Mouse (Mus musculus) ES-E14 (cell line): ENCODE results near the gene Foxo3. TPM values are rescaled to one million over a fixed set of nuclear protein-coding genes. Genes with fewer than 3 reads are reported as not detected.

Experiments
- DNase-seq: peaks from one replicate; pipeline ENCODE4 v3.0.0-alpha.2; 2013; ENCODE audit warnings: low read depth, low spot score
- H3K27ac ChIP-seq: 2 replicates; pipeline ENCODE4 v1.5.1; 2012; ENCODE audit warnings: low read depth, mild to moderate bottlenecking, low read length, moderate library complexity, mixed read lengths; ENCODE audit not compliant: poor library complexity, insufficient read depth, severe bottlenecking
- H3K36me3 ChIP-seq: 2 replicates; pipeline ENCODE4 v1.6.1; 2012; ENCODE audit warnings: mild to moderate bottlenecking, low read length, moderate library complexity, mixed read lengths; ENCODE audit not compliant: control insufficient read depth, poor library complexity, insufficient read depth, severe bottlenecking
- H3K4me1 ChIP-seq, 2 experiments: fragments of 150-350 bp in 1 of 2; sonication (generic) in 1 of 2; 2 replicates each; pipeline ENCODE4 v1.6.1; 2012; ENCODE audit warnings: low read length in 2 of 2, mild to moderate bottlenecking in 1 of 2, mixed read lengths in 1 of 2; ENCODE audit not compliant: control insufficient read depth in 2 of 2, insufficient read depth in 2 of 2, poor library complexity in 1 of 2
- H3K4me3 ChIP-seq, 2 experiments: fragments of 150-350 bp in 1 of 2; sonication (generic) in 1 of 2; 2 replicates each; pipeline ENCODE4 v1.5.1; 2012; ENCODE audit warnings: low read length in 2 of 2, low read depth in 1 of 2, mild to moderate bottlenecking in 1 of 2, mixed read lengths in 1 of 2; ENCODE audit not compliant: insufficient read depth in 1 of 2, poor library complexity in 1 of 2, severe bottlenecking in 1 of 2
- H3K9ac ChIP-seq: 2 replicates; pipeline ENCODE4 v1.6.1; 2012; ENCODE audit warnings: low read depth, mild to moderate bottlenecking, low read length, mixed read lengths; ENCODE audit not compliant: poor library complexity, insufficient read depth, severe bottlenecking
- H3K9me3 ChIP-seq: fragments of 150-350 bp; sonication (generic); 2 replicates; pipeline ENCODE4 v1.6.1; 2012; ENCODE audit warnings: low read depth, mild to moderate bottlenecking, low read length; ENCODE audit not compliant: control insufficient read depth, insufficient read depth
- CHD2 ChIP-seq: IDR thresholded peaks from 2 replicates; pipeline ENCODE4 v1.6.1; 2014; ENCODE audit warnings: mild to moderate bottlenecking, low read depth, low read length, inconsistent platforms
- HCFC1 ChIP-seq: IDR thresholded peaks from 2 replicates; pipeline ENCODE4 v1.6.1; 2012; ENCODE audit warnings: low read length, inconsistent platforms, borderline replicate concordance; ENCODE audit not compliant: insufficient read depth
- MAFK ChIP-seq: IDR thresholded peaks from 2 replicates; pipeline ENCODE4 v1.6.1; 2014; ENCODE audit warnings: mild to moderate bottlenecking, low read depth, low read length, inconsistent platforms; ENCODE audit not compliant: insufficient read depth
- ZC3H11A ChIP-seq: IDR thresholded peaks from 2 replicates; pipeline ENCODE4 v1.6.1; 2012; ENCODE audit warnings: low read depth, mild to moderate bottlenecking, inconsistent platforms, low read length, borderline replicate concordance
- ZNF384 ChIP-seq: IDR thresholded peaks from 2 replicates; pipeline ENCODE4 v1.6.1; 2012; ENCODE audit warnings: low read depth, low read length, inconsistent platforms
- in situ Hi-C, 2 experiments: fragments of 600-800 bp; cut with MboI; formaldehyde crosslinking; loops; one replicate each; pipeline ENCODE4 v1.15.1; 2025; ENCODE audit warnings: low sequenced_read_pairs in 2 of 2, inconsistent platforms in 1 of 2; ENCODE audit not compliant: unreplicated experiment in 2 of 2
- total RNA-seq: library from RNA; depleted of rRNA; stranded (reverse); fragments of 300-350 nt; gene quantifications from 2 replicates; pipeline ENCODE4 v1.2.3, GENCODE M21; 2012

Gene Foxo3
- total RNA-seq, 1 experiment: 20.7 TPM

- Histone ChIP-seq H3K27ac (no peak overlapping the region), H3K9ac (no peak overlapping the region)
- in situ Hi-C loops: loop anchor here (10.0 kb wide), 2 partner anchors 309 to 459 kb away; no protein-coding TSS in a partner anchor
Measured at GRCm38 (mm10) chr10:42293877-42294276, 17.3 kb upstream of the Foxo3 start.

GRCm38 (mm10) chr10:42291360-42291759 is 14.8 kb upstream of the Foxo3 start:
- in situ Hi-C loops: loop anchor here (10.0 kb wide), 2 partner anchors 307 to 457 kb away; no protein-coding TSS in a partner anchor
- Histone ChIP-seq H3K36me3 (peaks cover 2% of the 10 kb centered on the region; the same call in 1 of the 2 replicates), H3K9me3 (no peaks in the 10 kb centered on the region), H3K4me1 (no peaks in the 10 kb centered on the region), H3K4me3 (no peak overlapping the region), H3K27ac (no peak overlapping the region), H3K9ac (no peak overlapping the region)
- DNase-seq: no peak
- TF ChIP-seq ZNF384: no peak
- TF ChIP-seq ZC3H11A: peak; percentile 75

More at GRCm38 (mm10) chr10:42293877-42294276, 17.3 kb upstream of the Foxo3 start:
- no peaks in the 10 kb centered on the region for H3K9me3 ChIP-seq
- DNase-seq: no peak
- TF ChIP-seq MAFK (no peak), ZC3H11A (no peak), HCFC1 (no peak), ZNF384 (no peak), CHD2 (no peak)
- no peaks in the 10 kb centered on the region for H3K36me3 ChIP-seq
- H3K4me1 ChIP-seq: no peaks in the 10 kb centered on the region
- H3K4me3 ChIP-seq: no peak overlapping the region

- no peak for DNase-seq
- in situ Hi-C loops: no loop called here
- Histone ChIP-seq H3K9me3 (no peaks in the 10 kb centered on the region), H3K4me1 (no peaks in the 10 kb centered on the region), H3K9ac (no peak overlapping the region), H3K4me3 (no peak overlapping the region), H3K36me3 (peaks cover 4% of the 10 kb centered on the region; the same call in 1 of the 2 replicates), H3K27ac (no peak overlapping the region)
- TF ChIP-seq ZC3H11A (no peak), ZNF384 (no peak), CHD2 (no peak)
Measured at GRCm38 (mm10) chr10:42287666-42288065, 11.1 kb upstream of the Foxo3 start.

- in situ Hi-C loops: no loop called here
- no peak for DNase-seq
- Histone ChIP-seq H3K9ac (peak overlapping the region; percentile 72), H3K27ac (no peak overlapping the region), H3K4me3 (peak overlapping the region; percentile 73 to 77), H3K4me1 (peaks cover 0 to 2% of the 10 kb centered on the region in 2 experiments; a peak in 2 of 4 replicates), H3K36me3 (peaks cover 3% of the 10 kb centered on the region; the same call in 1 of the 2 replicates), H3K9me3 (peaks cover 1% of the 10 kb centered on the region; the same call in 1 of the 2 replicates)
- TF ChIP-seq HCFC1 (0 out of 2 replicates have a peak, but pooled peaks have one; percentile 6), ZC3H11A (no peak), MAFK (no peak), ZNF384 (no peak), CHD2 (peak; percentile 81; the same call in 1 of the 2 replicates)
Measured at GRCm38 (mm10) chr10:42278307-42278850, 1.8 kb upstream of the Foxo3 start.
